Mouse (Mus musculus) brain, embryonic 14.5 days (tissue): Measurements from ENCODE around the gene Gpx2.

Experiments used
- CTCF ChIP-seq: fragments of 200-500 bp; IDR thresholded peaks from 2 replicates; pipeline ENCODE4 v1.5.1; 2012; ENCODE audit warnings: inconsistent platforms, mild to moderate bottlenecking, moderate library complexity, borderline replicate concordance; ENCODE audit not compliant: insufficient read depth, insufficient read length; ENCODE audit errors: extremely low read depth
- POLR2A ChIP-seq: fragments of 200-500 bp; IDR thresholded peaks from 2 replicates; pipeline ENCODE4 v1.6.1; 2012; ENCODE audit warnings: mild to moderate bottlenecking, inconsistent platforms, borderline replicate concordance; ENCODE audit not compliant: poor library complexity, insufficient read depth, insufficient read length, severe bottlenecking; ENCODE audit errors: extremely low read depth

DNA sequence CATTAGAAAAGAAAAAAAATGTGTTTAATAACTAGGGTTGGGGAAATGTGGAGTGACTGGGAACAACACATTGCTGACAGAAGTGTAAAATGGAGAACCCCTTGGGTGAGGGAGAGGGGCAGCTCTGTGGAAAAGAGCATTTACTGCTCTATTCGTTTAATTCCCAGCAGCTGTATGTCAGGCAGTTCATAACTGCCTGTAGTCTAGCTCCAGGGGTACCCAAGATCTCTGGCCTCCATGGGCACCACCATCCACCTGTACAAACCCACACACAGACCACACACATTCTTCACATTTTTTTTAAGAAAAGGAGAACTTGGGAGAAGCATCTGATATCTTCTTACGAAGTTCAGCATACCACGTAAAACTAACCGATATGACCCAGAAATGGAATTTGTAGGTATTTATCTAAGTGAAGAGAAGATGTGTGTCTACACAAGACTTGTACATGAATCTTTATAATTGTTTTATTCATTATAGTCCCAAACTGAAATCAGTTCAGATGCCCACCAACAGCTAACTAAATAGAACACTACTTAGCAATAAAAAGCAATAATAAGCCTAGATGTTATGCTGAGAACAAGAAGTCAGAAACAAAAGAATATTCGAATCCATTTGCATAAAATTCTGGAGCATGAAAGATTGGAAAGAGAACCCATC is 24.4 kb downstream of the Gpx2 start:
- no peak for TF ChIP-seq CTCF
- TF ChIP-seq POLR2A: no peak
